Mouse (Mus musculus): Measurements from ENCODE around the gene Synrg. TPM values are rescaled to one million over a fixed set of nuclear protein-coding genes. Genes with fewer than 3 reads are reported as not detected.

Synrg gene
- polyA plus RNA-seq, 1 experiment = 0.28 TPM

GRCm38 (mm10) chr11:84044988-84045387 lies 80.8 kb downstream of the Synrg start:
- Histone ChIP-seq H3K36me3 (ENCODE audit: control insufficient read depth) (peaks cover 34% of the 10 kb centered on the region), H3K9me3 (ENCODE audit: control insufficient read depth, low read length) (no peaks in the 10 kb centered on the region), H3K4me1 (ENCODE audit: control insufficient read depth) (peaks cover 3% of the 10 kb centered on the region; the same call in 1 of the 2 replicates), H3K4me3 (replicated peaks) (no peak overlapping the region), H3K27me3 (ENCODE audit: control insufficient read depth) (no peaks in the 10 kb centered on the region)
- TF ChIP-seq GATA1 (IDR thresholded peaks at IDR 0.05; ENCODE audit: low read length) = no peak
- no peak for TF ChIP-seq TAL1 (IDR thresholded peaks at IDR 0.05; ENCODE audit: low read length)

GRCm38 (mm10) chr11:84047270-84047669 lies 83.0 kb downstream of the Synrg start:
- H3K27me3 ChIP-seq (ENCODE audit: control insufficient read depth) = no peaks in the 10 kb centered on the region
- TF ChIP-seq TAL1 (IDR thresholded peaks at IDR 0.05; ENCODE audit: low read length) = no peak
- peaks cover 3% of the 10 kb centered on the region; the same call in 1 of the 2 replicates for H3K4me1 ChIP-seq (ENCODE audit: control insufficient read depth)
- H3K9me3 ChIP-seq (ENCODE audit: control insufficient read depth, low read length) = no peaks in the 10 kb centered on the region
- H3K4me3 ChIP-seq (replicated peaks) = no peak overlapping the region
- H3K36me3 ChIP-seq (ENCODE audit: control insufficient read depth) = peaks cover 13% of the 10 kb centered on the region

- Histone ChIP-seq H3K9me3 (ENCODE audit: control insufficient read depth, low read length) (no peaks in the 10 kb centered on the region), H3K27me3 (ENCODE audit: control insufficient read depth) (no peaks in the 10 kb centered on the region), H3K36me3 (ENCODE audit: control insufficient read depth) (peaks cover 2% of the 10 kb centered on the region), H3K4me3 (replicated peaks) (no peak overlapping the region), H3K4me1 (ENCODE audit: control insufficient read depth) (peaks cover 3% of the 10 kb centered on the region; the same call in 1 of the 2 replicates)
- TF ChIP-seq GATA1 (IDR thresholded peaks at IDR 0.05; ENCODE audit: low read length) = no peak
- no peak for TF ChIP-seq TAL1 (IDR thresholded peaks at IDR 0.05; ENCODE audit: low read length)
These were observed 84.2 kb downstream of the Synrg start for GRCm38 (mm10) chr11:84048411-84048810.

- TF ChIP-seq GATA1 (IDR thresholded peaks at IDR 0.05; ENCODE audit: low read length) (no peak), TAL1 (IDR thresholded peaks at IDR 0.05; ENCODE audit: low read length) (no peak)
- Histone ChIP-seq H3K4me1 (ENCODE audit: control insufficient read depth) (no peaks in the 10 kb centered on the region; the same call in 1 of the 2 replicates), H3K27me3 (ENCODE audit: control insufficient read depth) (no peaks in the 10 kb centered on the region), H3K36me3 (ENCODE audit: control insufficient read depth) (no peaks in the 10 kb centered on the region), H3K9me3 (ENCODE audit: control insufficient read depth, low read length) (peaks cover 5% of the 10 kb centered on the region), H3K4me3 (replicated peaks) (no peak overlapping the region)
These were observed 88.8 kb downstream of the Synrg start for GRCm38 (mm10) chr11:84053055-84053454.

- peaks cover 5% of the 10 kb centered on the region for H3K9me3 ChIP-seq (ENCODE audit: control insufficient read depth, low read length)
- no peaks in the 10 kb centered on the region; the same call in 1 of the 2 replicates for H3K4me1 ChIP-seq (ENCODE audit: control insufficient read depth)
These were observed 89.4 kb downstream of the Synrg start for GRCm38 (mm10) chr11:84053524-84054163.

GRCm38 (mm10) chr11:84057418-84057817 lies 93.2 kb downstream of the Synrg start:
- Histone ChIP-seq H3K4me3 (replicated peaks) (no peak overlapping the region), H3K4me1 (ENCODE audit: control insufficient read depth) (no peaks in the 10 kb centered on the region; the same call in 1 of the 2 replicates), H3K9me3 (ENCODE audit: control insufficient read depth, low read length) (peaks cover 5% of the 10 kb centered on the region), H3K36me3 (ENCODE audit: control insufficient read depth) (no peaks in the 10 kb centered on the region), H3K27me3 (ENCODE audit: control insufficient read depth) (no peaks in the 10 kb centered on the region)
- TF ChIP-seq GATA1 (IDR thresholded peaks at IDR 0.05; ENCODE audit: low read length) (no peak), TAL1 (IDR thresholded peaks at IDR 0.05; ENCODE audit: low read length) (no peak)

More at GRCm38 (mm10) chr11:84053524-84054163, 89.4 kb downstream of the Synrg start:
- TF ChIP-seq TAL1 (IDR thresholded peaks at IDR 0.05; ENCODE audit: low read length) (no peak), GATA1 (IDR thresholded peaks at IDR 0.05; ENCODE audit: low read length) (no peak)
- Histone ChIP-seq H3K36me3 (ENCODE audit: control insufficient read depth) (no peaks in the 10 kb centered on the region), H3K4me3 (replicated peaks) (no peak overlapping the region), H3K27me3 (ENCODE audit: control insufficient read depth) (no peaks in the 10 kb centered on the region)

GRCm38 (mm10) chr11:84059784-84060183 lies 95.6 kb downstream of the Synrg start:
- Histone ChIP-seq H3K4me1 (ENCODE audit: control insufficient read depth) (no peaks in the 10 kb centered on the region), H3K9me3 (ENCODE audit: control insufficient read depth, low read length) (peaks cover 5% of the 10 kb centered on the region), H3K36me3 (ENCODE audit: control insufficient read depth) (no peaks in the 10 kb centered on the region), H3K27me3 (ENCODE audit: control insufficient read depth) (peaks cover 12% of the 10 kb centered on the region), H3K4me3 (replicated peaks) (no peak overlapping the region)
- TF ChIP-seq GATA1 (IDR thresholded peaks at IDR 0.05; ENCODE audit: low read length) = no peak
- no peak for TF ChIP-seq TAL1 (IDR thresholded peaks at IDR 0.05; ENCODE audit: low read length)

GRCm38 (mm10) chr11:84060635-84061034 lies 96.4 kb downstream of the Synrg start:
- Histone ChIP-seq H3K27me3 (ENCODE audit: control insufficient read depth) (peaks cover 19% of the 10 kb centered on the region), H3K9me3 (ENCODE audit: control insufficient read depth, low read length) (peaks cover 3% of the 10 kb centered on the region), H3K4me1 (ENCODE audit: control insufficient read depth) (no peaks in the 10 kb centered on the region), H3K4me3 (replicated peaks) (no peak overlapping the region), H3K36me3 (ENCODE audit: control insufficient read depth) (no peaks in the 10 kb centered on the region)
- TF ChIP-seq TAL1 (IDR thresholded peaks at IDR 0.05; ENCODE audit: low read length) (no peak), GATA1 (IDR thresholded peaks at IDR 0.05; ENCODE audit: low read length) (no peak)

- H3K4me1 ChIP-seq (ENCODE audit: control insufficient read depth) = no peaks in the 10 kb centered on the region
These were observed 97.7 kb downstream of the Synrg start for GRCm38 (mm10) chr11:84061881-84062280.

More at GRCm38 (mm10) chr11:84061881-84062280, 97.7 kb downstream of the Synrg start:
- Histone ChIP-seq H3K4me3 (replicated peaks) (no peak overlapping the region), H3K9me3 (ENCODE audit: control insufficient read depth, low read length) (no peaks in the 10 kb centered on the region; the same call in 1 of the 2 replicates), H3K27me3 (ENCODE audit: control insufficient read depth) (peaks cover 32% of the 10 kb centered on the region), H3K36me3 (ENCODE audit: control insufficient read depth) (no peaks in the 10 kb centered on the region)
- TF ChIP-seq TAL1 (IDR thresholded peaks at IDR 0.05; ENCODE audit: low read length) (no peak), GATA1 (IDR thresholded peaks at IDR 0.05; ENCODE audit: low read length) (no peak)

Data from erythroblast, embryonic 14.5 days (primary cell).